Mouse (Mus musculus) lung, embryonic 16.5 days (tissue): Measurements from ENCODE around the gene Nfkb2. TPM values are rescaled to one million over a fixed set of nuclear protein-coding genes. Genes with fewer than 3 reads are reported as not detected.

Source experiments
- ATAC-seq: fragments of 200-750 bp; cut with Nextera tagmentation; 2 replicates; pipeline ENCODE4 v1.8.0; 2017; ENCODE audit warnings: low read depth, mild to moderate bottlenecking, moderate library complexity
- H3K27ac ChIP-seq: fragments of 300-500 bp; sonication (generic); 2 replicates; pipeline ENCODE4 v1.5.1; 2014; ENCODE audit warnings: mild to moderate bottlenecking, control low read depth, low read length
- H3K27me3 ChIP-seq: fragments of 300-500 bp; sonication (generic); 2 replicates; pipeline ENCODE4 v1.6.1; 2014; ENCODE audit warnings: low read depth, low read length, mixed read lengths; ENCODE audit not compliant: control insufficient read depth, insufficient read depth
- H3K36me3 ChIP-seq: fragments of 300-500 bp; sonication (generic); 2 replicates; pipeline ENCODE4 v1.6.1; 2014; ENCODE audit warnings: low read length; ENCODE audit not compliant: control insufficient read depth, insufficient read depth
- H3K4me1 ChIP-seq: fragments of 300-500 bp; sonication (generic); replicated peaks from 2 replicates; pipeline ENCODE4 v1.6.1; 2014; ENCODE audit warnings: low read length, mixed read lengths; ENCODE audit not compliant: control insufficient read depth, insufficient read depth
- H3K4me2 ChIP-seq: fragments of 300-500 bp; sonication (generic); 2 replicates; pipeline ENCODE4 v1.6.1; 2014; ENCODE audit warnings: low read depth, low read length, control low read depth
- H3K4me3 ChIP-seq: fragments of 300-500 bp; sonication (generic); 2 replicates; pipeline ENCODE4 v1.5.1; 2014; ENCODE audit warnings: mild to moderate bottlenecking, low read length, control low read depth
- H3K9ac ChIP-seq: fragments of 300-500 bp; sonication (generic); 2 replicates; pipeline ENCODE4 v1.6.1; 2014; ENCODE audit warnings: low read length, control low read depth
- H3K9me3 ChIP-seq: fragments of 300-500 bp; sonication (generic); 2 replicates; pipeline ENCODE4 v1.6.1; 2016; ENCODE audit warnings: low read length; ENCODE audit not compliant: control insufficient read depth
- WGBS: fragments of 180-500 bp; shearing (Covaris S2); extraction: QIAGEN DNeasy Blood & Tissue Kit; methylation state at CpG from one replicate; pipeline ENCODE4 v1.1.7; 2014; 5-methylcytosine and 5-hydroxymethylcytosine counted together
- polyA plus RNA-seq: library from polyadenylated mRNA; unstranded; fragments of >200 nt; fragmentation: Nextera tagmentation; extraction: Ambion mirVana; gene quantifications from 2 replicates; pipeline ENCODE4 v1.2.1, GENCODE M21; 2015

The Nfkb2 gene
- polyA plus RNA-seq, 1 experiment from 2014 or later: 8.3 TPM

DNA sequence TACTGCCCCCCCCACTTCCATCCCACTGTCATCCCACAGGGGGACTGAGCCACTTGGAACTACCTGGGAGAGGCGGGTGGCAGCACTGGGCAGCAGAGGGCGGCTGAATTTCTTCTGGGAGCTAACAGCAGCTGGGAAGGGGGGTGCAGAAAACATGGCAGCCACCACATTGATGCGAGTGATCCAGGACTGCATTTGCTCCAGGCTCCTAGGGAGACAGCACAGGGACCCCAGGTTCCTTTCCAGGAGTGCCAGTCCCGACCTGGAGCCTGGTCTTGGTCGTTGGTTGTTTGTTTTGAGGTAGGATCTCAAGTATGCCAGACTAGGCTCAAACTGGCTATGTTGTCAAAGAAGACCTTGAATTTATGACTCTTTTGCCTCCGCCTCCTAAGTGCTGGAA is 9.5 kb downstream of the Nfkb2 start:
- ATAC-seq: no peak
- H3K4me1 ChIP-seq: peaks cover 16% of the 10 kb centered on the region
- WGBS: 75% methylated on average over 6 of the region's 6 CpGs

DNA sequence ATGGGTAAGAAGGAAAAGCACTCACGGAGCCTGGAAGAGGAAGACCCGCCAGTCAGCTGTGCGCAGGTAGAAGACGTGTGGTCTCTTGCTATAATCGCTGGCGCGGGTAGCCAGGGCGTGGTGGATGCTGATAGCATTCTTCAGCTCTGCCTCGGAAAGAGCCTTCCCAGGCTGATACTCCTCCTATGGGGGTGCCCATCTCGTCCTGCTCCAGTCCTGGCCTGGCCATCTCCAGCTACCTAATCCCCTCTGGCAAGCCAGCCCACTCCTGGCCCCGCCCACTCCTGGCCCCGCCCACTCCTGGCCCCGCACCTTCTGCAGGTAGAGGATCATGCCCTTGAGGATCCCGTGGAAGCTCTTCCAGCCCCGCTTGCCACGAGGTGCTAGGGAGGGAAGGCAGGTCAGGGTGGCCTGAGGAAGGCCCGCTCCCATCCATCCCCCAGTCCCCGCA is 10.1 kb downstream of the Nfkb2 start:
- Histone ChIP-seq H3K4me2 (no peak overlapping the region), H3K4me1 (peaks cover 17% of the 10 kb centered on the region), H3K9ac (no peak overlapping the region), H3K27me3 (peaks cover 51% of the 10 kb centered on the region), H3K9me3 (no peaks in the 10 kb centered on the region), H3K4me3 (no peak overlapping the region), H3K36me3 (peaks cover 10% of the 10 kb centered on the region; the same call in 1 of the 2 replicates), H3K27ac (no peak overlapping the region)
- ATAC-seq: no peak
- 13% methylated on average over 18 of the region's 18 CpGs for WGBS

More for the DNA sequence above, 9.5 kb downstream of the Nfkb2 start:
- Histone ChIP-seq H3K4me3 (no peak overlapping the region), H3K27ac (no peak overlapping the region), H3K4me2 (no peak overlapping the region), H3K9me3 (no peaks in the 10 kb centered on the region), H3K36me3 (peaks cover 10% of the 10 kb centered on the region; the same call in 1 of the 2 replicates), H3K27me3 (peaks cover 46% of the 10 kb centered on the region), H3K9ac (no peak overlapping the region)

DNA sequence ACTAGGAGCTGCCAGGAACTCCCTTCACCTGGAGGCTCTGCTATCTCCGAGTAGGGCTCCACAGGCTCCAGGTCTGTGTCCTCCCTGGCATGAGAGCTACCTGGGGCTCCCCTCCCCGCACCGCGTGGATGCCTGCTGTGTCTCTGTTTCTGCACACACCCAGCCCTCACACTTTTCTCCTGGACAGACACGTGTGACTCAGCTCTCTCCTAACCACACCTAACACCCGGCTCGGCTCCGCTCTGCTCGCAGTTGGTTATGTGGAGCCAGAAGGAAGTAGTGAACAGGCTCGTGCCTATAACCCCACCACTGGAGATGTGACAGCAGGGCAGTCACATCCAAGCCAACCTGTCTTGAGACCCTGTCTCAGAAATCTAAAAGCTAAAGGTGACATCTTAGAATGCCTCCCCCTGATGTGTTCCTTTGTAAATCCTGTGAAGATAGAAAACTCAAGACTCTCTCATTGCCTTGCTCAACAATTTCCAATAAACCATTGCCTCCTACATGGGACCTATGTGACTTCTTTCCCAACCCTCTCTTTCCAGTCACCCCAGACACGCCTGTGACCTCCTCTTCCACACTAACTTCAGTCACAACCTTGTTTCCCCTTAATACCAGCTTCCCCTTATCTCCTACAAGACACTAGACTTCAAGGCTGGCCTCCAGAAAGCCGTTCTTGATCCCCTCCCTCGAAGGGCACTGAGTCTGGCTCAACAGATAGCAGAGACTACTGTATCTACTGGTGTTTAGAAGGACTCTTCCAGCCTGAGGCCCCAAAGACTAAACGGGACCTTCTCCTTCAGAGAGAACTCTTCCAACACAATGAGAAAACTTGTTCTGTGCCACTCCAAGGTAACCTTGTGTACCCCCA is 11.0 kb downstream of the Nfkb2 start:
- Histone ChIP-seq H3K4me2 (no peak overlapping the region), H3K36me3 (peaks cover 10% of the 10 kb centered on the region; the same call in 1 of the 2 replicates), H3K4me1 (peaks cover 14% of the 10 kb centered on the region), H3K27me3 (peaks cover 61% of the 10 kb centered on the region), H3K9ac (no peak overlapping the region), H3K27ac (no peak overlapping the region), H3K9me3 (no peaks in the 10 kb centered on the region), H3K4me3 (no peak overlapping the region)
- no peak for ATAC-seq
- WGBS: 39% methylated on average over 14 of the region's 14 CpGs

DNA sequence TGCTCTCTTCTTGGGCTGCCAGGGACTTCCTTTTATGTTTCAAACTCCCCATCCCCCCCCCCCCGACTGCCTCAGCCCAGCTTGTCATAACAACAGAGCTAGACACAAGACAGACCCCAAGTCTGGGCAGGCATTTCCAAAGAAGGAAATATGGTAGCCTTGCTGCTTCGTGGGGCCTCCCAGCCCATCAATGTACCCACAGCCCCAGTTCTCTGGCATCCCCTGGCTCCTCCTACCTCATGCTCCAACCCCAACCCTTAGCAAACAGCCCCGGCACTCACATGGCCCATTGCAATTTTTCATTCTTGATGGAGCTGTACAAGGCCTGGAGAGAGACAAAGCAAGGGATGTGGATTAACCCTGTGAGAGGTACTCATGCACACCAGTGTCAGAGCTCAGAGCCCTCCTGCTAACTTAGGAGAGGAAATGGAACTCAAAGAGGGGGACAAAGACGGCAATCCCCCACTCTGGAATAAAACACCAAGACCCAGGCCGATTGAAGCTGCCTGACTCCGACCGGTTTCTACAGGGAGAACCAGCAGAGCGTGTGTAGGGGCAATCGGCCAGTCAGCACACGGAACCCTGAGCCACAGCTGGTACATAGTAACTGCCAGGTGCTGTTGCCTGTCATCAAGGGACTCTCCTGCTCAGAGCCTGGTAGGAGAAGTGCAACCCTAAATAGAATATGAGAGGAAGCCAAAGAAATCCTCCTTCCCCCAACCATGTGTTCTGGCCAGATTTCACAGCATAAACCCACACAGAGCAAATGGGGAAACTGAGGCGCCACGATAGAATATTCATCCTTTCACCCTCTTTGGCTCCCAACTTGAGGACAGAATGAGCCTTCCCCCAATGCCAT is 11.9 kb downstream of the Nfkb2 start:
- Histone ChIP-seq H3K36me3 (peaks cover 5% of the 10 kb centered on the region; the same call in 1 of the 2 replicates), H3K9me3 (no peaks in the 10 kb centered on the region), H3K27me3 (peaks cover 69% of the 10 kb centered on the region), H3K4me2 (no peak overlapping the region), H3K4me1 (peaks cover 14% of the 10 kb centered on the region), H3K4me3 (no peak overlapping the region), H3K9ac (no peak overlapping the region), H3K27ac (no peak overlapping the region)
- WGBS: 47% methylated on average over 12 of the region's 12 CpGs
- ATAC-seq: no peak

DNA sequence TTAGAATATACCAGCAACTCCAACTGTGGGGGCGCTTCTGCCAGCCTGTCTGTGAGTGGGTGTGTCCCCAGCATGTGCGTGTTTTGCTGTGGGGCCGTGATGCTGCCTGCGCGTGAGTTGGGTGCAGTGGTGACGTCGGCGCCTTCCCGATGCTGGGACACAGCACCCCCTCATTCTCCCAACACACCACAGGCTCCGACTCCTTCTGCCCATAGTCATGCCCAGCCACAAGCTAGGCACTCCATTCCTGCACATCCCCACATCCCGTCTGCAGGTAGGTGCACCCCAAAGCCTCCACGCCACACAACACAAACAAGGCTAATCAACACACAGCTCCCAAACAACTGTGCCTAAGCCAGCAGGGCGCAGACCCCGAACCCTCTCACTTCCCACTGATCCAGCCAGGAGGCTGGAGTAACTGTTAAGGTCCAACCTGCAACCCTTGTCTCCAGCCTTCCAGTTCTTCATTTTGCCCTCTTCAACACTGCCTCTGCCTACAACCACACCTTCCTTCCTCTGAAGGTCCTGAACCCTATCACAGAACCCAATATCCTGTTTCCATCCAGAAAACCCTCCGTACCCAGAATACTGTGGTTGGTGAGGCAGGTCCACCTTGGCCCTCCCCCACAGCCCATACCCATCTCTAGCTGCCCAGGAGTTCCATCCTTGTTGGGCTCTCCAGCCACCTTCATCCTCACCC is 12.9 kb downstream of the Nfkb2 start:
- no peaks in the 10 kb centered on the region for H3K36me3 ChIP-seq
- peak overlapping the region; percentile 54 for H3K4me3 ChIP-seq
- H3K9ac ChIP-seq: peak overlapping the region; percentile 50
- no peak for ATAC-seq
- peak overlapping the region; percentile 79 for H3K4me2 ChIP-seq
- H3K27ac ChIP-seq: no peak overlapping the region
- peaks cover 75% of the 10 kb centered on the region for H3K27me3 ChIP-seq
- peaks cover 14% of the 10 kb centered on the region for H3K4me1 ChIP-seq
- WGBS: 30% methylated on average over 15 of the region's 15 CpGs
- H3K9me3 ChIP-seq: no peaks in the 10 kb centered on the region

DNA sequence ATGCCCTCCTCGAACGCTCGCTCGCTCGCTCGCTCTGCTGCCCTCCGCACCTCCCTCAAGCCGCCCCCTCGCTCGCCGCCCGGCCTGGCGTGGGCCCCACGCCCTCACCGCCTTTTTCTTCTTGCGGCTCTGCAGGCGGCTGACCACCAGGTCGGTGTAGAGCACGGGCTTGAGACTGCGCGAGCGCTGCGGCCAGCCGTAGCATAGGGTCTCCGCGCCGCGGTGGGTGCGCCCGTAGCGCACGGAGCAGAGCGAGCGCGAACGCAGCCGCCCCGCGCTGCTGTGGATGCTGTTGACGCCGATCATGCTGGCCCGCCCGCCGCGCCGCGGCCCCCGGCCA is 13.4 kb downstream of the Nfkb2 start:
- Histone ChIP-seq H3K27ac (no peak overlapping the region), H3K9me3 (no peaks in the 10 kb centered on the region), H3K4me3 (peak overlapping the region; percentile 54), H3K9ac (peak overlapping the region; percentile 50), H3K4me1 (peaks cover 14% of the 10 kb centered on the region), H3K36me3 (no peaks in the 10 kb centered on the region), H3K27me3 (peaks cover 76% of the 10 kb centered on the region), H3K4me2 (peak overlapping the region; percentile 79)
- ATAC-seq: peak; percentile 10; the same call in 1 of the 2 replicates
- under 1% methylated on average over 47 of the region's 48 CpGs for WGBS

DNA sequence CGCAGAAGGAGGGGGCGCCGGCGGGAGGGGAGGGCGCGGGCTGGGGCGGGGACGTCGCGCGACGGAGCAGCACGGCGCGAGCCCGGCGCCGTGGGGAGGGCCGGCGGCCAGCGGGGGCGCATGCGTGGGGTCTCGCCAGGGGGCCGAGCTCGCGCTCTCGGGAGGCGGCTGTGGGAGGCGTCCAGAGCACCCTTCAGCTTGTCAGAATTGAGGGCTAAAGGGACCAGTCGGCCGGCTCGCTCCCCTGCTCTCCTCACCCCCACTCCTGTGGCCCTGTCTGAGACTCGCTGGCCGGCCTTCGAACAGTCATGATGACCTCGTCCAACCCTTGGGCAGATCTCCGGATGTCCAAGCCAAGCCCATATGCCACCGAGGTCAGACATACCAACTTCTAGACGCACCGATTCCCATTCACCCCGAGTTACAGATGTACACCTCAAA is 13.9 kb downstream of the Nfkb2 start:
- WGBS: 2% methylated on average over 37 of the region's 42 CpGs
- no peaks in the 10 kb centered on the region for H3K9me3 ChIP-seq
- H3K9ac ChIP-seq: peak overlapping the region; percentile 50; the same call in 1 of the 2 replicates
- peak; percentile 12; the same call in 1 of the 2 replicates for ATAC-seq
- H3K4me2 ChIP-seq: peak overlapping the region; percentile 79
- no peaks in the 10 kb centered on the region for H3K36me3 ChIP-seq
- H3K4me3 ChIP-seq: peak overlapping the region; percentile 54
- no peak overlapping the region for H3K27ac ChIP-seq
- peaks cover 14% of the 10 kb centered on the region for H3K4me1 ChIP-seq
- peaks cover 81% of the 10 kb centered on the region for H3K27me3 ChIP-seq

DNA sequence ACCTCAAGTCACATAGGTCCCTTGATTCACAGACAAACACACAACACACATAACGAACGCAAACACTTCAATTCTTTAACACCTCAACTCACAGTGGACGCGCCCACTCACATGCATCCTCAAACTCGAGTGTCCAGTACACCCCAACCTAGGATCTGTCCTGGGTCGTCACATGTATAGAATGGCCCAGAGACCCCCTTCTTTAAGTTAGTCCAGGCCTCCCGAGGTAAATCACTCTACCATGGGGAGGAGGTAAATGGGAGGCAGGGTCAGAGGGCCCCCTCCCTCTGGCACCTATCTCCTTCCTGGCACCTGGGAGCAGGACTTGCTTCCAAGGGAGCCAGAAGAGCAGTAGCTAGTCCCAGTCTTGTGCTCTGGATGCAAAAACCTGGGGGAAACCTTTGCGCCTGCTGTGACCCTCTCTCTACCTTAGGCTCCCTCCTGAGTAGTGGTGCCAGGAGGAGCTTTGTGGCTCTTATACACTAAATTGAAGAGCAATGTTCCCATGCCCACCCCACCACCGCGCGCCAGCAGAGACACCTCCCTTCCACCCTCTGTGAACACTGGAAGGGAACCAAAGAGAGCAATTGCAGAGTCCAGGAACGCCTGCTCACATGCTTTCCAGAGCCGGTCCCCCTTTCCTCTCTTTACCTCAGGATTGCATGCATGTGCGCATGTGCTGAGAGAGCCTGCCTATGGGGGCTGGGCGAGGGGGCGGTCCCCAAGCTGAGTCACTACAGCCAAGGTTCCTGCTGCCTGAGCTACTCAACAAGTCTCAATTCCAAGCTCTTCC is 14.7 kb downstream of the Nfkb2 start:
- 10% methylated on average over 16 of the region's 16 CpGs for WGBS
- ATAC-seq: peak; percentile 34; the same call in 1 of the 2 replicates
- Histone ChIP-seq H3K4me2 (peak overlapping the region; percentile 25), H3K4me1 (peaks cover 14% of the 10 kb centered on the region), H3K27me3 (peaks cover 89% of the 10 kb centered on the region), H3K36me3 (no peaks in the 10 kb centered on the region), H3K27ac (no peak overlapping the region), H3K9ac (no peak overlapping the region), H3K4me3 (no peak overlapping the region), H3K9me3 (no peaks in the 10 kb centered on the region)
